Mouse (Mus musculus): Measurements from ENCODE around the gene Cd209d.
"Not testable (repeated sequence)": the region's sequence is repeated elsewhere in the genome, so short reads cannot be mapped to it uniquely, and the experiment has no call there.

Gene Cd209d

GRCm38 (mm10) chr8:3878455-3878854 lies at the start of gene Cd209d:
Cd209d (minus strand) TSS chr8:3878555.
- DNase-seq = no peak

- no peak for DNase-seq
These were observed 48.4 kb upstream of the Cd209d start, which contains the start of gene Cd209b for GRCm38 (mm10) chr8:3926744-3927143. Cd209b (minus strand) TSS chr8:3926844.

GRCm38 (mm10) chr8:3876121-3876520 lies 2.2 kb downstream of the Cd209d start:
- peak; percentile 2 for DNase-seq

GRCm38 (mm10) chr8:3862736-3863135 lies 15.6 kb downstream of the Cd209d start:
- DNase-seq = not testable (repeated sequence)

- DNase-seq = no peak
These were observed 24.1 kb downstream of the Cd209d start, which contains the start of gene Cd209e for GRCm38 (mm10) chr8:3854209-3854608. Cd209e (minus strand) TSS chr8:3854309.
